Mouse (Mus musculus) ovary, postnatal 14 days (tissue): ENCODE data around the gene Mosmo.

Experiments
- DNase-seq: peaks from one replicate; pipeline ENCODE4 v3.0.0; 2022; ENCODE audit warnings: low spot score

The Mosmo gene

DNA sequence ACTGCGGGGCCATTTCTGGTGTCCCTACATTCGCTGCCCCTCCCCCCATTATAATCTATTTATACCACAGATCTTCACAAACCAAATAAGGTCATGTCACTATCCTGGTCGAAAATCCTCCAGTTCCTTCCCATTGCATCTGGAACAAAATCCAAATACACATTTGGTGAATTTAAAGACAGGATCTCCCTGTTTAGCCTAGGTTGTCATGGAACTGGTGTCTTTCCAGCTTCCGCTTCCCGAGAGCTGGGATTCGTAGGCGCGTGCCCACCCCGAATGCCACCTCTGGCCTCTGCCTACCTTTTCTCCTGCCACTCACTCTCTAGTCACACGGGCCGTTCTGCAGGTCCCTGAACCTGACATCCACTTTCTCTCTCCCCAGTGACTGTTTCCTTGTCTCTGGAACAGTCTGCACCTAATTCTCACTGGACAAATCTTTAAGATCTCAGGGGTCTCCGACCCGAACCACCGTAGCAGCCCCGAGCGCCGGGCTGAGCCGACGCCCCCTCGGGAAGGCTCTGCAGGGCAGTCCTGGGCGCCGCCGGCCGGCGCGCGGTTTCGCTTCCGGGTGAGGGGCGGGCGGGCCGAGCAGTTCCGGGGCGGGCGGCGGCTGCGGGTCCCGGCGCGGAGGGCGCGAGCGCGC lies at the start of gene Mosmo:
Gene Mosmo, plus strand, starts transcription at position 618 of the 643 bp plus-strand sequence.
- DNase-seq: peak; percentile 61

DNA sequence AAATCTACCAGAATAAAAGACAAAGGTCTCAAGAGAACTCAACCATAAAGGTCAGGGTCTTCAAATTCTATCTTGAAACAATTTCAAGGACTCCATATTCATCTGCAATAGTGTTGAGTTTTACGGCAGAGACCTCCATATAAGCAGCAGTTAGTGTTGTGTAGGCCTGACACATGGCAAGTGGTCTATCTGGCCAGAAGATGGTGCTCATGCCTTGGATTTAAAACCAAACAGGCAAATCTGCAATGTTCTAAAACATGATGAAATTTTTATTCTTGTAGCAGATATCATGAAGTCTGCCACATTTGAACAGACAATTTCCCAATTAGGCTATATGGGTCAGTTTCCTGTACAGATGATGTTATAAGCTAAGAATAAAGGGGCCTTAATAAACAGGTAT lies 44.9 kb upstream of the Mosmo start:
- DNase-seq: no peak

DNA sequence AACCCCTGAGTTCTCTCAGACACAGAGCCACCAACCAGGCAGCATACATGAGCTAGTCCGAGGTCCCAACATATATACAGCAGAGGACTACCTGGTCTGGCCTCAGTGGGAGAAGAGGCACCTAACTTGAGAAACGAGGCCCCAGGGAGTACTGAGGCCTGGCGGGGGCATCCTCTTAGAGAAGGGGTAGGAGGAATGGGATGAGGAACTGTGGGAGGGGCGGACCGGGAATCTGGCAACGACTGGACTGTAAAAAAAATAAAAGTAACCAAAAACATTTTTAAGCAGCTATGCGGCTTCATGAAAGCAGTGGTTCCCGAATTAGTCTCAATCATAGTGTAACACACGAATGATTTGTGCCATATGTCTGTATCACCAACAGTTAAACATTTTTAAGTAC lies 43.1 kb upstream of the Mosmo start:
- DNase-seq: no peak

DNA sequence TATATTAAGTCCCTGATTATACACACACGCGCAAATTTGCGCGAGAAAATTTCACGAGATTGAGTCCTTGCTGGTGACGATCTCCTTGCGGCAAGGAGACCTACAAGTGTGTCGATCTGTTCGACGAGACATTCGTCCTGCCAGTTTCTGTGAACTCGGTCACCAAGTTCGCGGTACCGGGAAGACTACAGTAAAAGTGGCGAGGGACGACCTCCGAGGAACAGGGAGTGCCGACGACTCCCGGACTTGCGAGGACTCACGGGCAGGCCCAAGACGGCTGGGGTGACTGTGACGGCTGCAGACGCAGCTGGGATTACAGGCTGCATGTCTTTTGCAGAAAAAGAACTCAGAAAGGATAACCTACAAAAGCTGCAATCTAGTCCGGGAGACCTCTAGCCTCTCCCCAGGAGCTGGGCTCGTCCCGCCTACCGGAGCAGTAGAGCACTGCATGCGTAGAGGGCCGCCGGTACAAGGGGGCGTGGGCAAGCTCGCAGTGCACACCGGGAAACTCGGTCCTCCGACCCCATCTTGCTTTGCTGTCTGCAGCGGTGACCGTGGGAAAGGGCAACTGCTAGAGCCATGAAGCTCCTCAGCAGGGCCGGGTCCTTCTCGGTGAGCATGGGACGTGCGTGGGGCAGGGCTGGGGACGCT lies 42.6 kb upstream of the Mosmo start, which contains the start of gene Uqcrc2:
Gene Uqcrc2, plus strand, starts transcription at position 466 of the 651 bp plus-strand sequence.
- DNase-seq: peak; percentile 74

DNA sequence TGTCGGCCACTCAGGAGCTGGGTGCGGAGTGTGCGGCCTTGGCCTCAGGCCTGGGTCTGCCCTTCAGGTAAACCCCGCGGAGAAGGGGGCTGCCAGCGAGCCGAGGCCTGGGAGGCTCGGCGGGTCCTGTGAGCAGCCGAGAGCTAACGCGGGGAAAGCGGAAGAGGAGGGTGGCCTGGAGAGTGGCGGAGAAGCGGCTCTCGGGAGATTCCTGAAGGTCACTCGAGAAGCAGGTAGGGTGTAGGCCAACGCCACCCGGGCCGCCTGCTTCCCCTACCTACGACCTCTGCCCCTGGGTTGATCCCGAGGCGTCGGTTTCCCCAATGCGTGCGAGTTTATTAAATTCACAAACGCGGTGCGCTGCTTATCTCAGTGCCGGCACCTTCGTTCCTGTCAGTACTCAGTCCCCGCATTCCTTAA lies 42.0 kb upstream of the Mosmo start:
- DNase-seq: no peak

DNA sequence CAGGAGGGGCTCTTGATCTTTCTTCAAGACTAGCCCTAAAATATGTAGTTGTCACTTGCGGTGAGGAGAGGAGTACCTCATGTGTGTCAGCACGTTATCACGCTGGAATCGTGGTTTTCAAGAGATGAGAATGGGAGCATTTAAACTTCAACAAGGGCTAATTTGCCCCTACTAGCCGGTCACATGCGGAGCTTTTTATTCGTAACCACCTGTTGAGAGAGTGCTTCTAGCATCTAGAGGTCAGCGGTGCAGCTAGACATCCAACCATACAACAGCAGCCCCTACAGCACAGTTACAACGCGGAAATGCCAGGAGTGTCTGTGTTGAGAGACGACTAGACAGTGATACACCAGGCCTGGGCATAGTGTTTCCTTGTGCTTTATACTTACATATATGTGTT lies 41.6 kb upstream of the Mosmo start:
- no peak for DNase-seq

DNA sequence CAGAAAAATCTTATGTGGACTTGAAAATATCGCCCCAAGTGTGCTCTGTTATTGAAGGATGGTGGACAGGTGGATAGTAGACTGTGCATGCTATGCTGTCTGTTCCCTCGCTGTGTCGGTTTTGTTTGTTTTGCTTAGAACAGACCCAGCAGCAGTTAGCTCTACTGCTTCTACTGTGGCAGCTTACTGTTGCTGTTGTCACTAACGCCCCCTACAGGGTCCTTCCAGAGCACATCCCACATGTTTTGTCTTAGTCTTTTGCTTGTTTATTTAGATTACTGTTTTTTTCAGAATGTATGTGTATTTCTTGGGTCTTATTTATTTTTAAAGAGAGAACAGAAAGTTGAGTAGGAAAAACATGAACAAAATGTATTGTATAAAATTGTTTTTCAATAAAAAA lies 34.2 kb upstream of the Mosmo start:
- DNase-seq: no peak

DNA sequence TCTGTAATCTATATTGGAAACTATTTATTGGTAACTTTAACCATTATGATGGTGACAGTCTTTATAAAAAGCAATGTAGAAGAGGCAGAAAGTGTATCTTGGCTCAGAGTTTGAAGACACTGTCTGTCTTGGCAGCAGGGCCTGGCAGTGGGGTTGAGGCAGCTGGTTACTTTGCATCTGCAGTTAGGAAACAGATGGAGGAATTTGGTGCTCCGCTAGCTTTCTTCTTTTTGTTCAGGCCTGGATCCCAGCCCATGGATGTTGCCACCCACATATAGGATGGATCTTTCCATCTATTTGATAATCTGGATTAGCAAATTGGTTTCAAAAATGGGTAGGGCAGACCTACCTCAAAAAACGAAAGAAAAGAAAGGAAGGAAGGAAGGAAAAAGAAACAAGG lies 29.6 kb upstream of the Mosmo start:
- DNase-seq: no peak

DNA sequence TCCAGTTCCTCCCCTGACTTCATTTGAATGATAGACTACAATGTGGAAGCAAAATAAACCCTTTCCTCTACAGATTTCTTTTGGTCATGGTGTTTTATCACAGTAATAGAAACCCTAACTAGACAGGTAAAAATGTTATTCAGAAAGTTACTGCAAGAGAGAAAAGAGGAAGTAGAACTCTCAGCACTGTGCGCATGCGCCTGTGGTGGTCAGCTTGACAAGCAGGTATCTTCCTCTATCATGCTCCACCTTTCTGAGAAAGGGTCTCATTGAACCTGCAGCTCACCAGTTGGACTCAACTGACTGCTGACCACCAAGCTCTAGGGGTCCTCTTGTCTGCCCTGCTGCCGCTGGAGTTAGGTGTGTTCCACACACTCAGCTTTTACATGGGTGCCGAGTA lies 15.3 kb upstream of the Mosmo start:
- no peak for DNase-seq

DNA sequence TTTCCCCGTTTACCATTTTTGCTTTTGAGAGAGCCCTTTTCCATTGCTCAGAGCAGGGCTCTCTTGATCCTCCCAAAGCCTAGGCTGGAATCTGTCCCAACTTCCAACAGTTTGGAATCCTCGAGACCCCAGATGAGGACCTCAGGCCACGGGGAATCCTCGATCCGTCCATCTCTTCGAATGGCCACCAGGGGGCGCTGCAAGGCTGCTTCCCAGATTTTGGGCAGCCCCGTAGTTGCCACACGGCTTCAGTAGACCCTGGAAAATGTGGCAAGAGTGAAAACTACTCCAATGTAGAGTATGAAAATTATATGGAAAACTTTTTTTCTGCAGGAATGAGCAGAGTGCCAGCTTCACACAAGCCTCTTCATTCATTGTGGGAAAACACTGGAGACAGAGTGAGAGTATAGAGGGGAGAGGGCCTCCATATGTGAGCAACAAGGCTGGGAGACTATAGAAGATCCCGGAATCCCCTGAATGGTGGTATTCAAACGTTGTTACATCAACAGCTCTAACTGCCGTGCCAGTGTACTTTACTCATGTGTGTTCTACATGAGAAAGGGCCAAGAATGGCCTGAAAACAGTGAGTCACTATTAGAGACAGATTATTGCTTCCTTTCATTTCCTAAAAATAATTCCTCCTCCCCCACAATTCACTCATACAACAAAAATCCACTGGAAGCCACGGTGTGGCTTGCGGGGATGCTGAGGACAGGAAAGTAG lies 7.1 kb upstream of the Mosmo start, which contains the start of gene Pdzd9:
Gene Pdzd9, minus strand, starts transcription at position 191 of the 723 bp plus-strand sequence.
- DNase-seq: peak; percentile 77

DNA sequence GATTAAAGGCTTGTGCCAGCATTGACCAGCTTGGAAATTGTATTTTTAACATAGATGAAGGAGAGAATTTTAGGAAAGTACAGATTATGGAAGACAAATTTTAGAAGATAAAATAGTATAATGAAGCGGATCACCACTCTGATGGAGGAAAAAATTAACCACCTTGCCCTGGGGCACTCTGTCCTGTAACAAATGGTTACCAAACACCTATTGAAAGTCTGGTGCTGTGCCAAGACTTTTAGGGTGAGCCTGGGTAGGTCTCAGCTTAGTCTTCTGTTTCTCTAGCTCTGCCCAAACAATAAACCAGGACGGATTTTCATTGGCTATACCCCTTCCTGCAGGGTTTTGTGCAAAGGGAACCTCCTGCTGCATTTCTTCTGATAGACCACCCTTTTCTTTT lies 6.1 kb upstream of the Mosmo start:
- DNase-seq: no peak

DNA sequence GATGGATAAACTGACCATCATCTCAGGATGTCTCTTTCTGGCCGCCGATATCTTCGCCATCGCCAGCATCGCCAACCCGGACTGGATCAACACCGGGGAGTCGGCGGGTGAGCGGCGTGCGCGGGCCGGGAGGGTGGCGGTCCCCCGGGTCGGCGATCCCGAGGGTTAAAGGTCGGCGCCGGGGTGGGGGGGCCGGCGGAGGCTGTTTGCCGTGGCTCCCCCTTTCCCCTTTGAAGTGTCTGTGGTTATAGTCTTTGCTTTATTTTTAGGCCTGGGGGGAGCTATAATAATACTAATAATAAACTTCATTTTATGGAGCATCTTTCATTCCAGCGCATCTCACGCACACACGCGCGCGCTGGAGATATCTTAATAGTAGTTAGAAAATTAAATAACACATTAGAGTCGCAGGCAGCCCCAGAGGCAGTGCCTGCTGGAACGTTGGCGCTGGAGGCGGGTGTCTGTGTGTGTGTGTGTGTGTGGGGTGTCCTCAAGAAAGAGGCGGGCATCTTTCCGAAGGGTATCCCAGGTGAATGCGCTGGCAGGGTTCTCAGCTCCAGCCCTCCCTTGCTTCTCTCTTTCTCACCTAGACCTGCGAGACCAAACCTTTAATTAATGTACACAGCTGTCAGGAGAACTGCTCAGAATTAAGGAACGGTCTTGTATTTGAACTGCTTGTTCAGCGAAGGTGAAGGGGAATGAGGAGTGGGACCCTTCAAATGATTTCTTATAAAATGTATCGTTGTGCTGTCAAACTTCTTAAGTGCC lies 530 bp downstream of the Mosmo start:
- DNase-seq: no peak

DNA sequence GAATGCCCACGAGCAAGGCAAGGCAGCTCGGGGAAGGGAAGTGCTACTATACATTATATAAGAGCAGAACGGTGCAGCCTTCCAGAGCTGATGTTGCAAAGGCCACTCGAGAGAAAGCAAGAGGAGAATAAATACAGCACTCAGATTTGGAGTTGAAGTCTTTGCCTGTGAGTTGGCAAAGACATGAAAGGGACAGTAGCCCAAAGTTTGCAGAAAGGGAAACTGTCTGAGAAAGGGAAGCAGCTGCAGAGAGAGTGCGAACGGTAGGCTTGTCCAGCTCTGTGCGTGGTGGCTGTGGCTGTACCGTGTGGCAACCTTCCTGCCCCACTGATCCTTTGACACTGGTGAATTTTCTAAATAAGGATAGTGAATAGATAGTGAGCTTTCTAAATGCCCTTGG lies 1.6 kb downstream of the Mosmo start:
- no peak for DNase-seq

DNA sequence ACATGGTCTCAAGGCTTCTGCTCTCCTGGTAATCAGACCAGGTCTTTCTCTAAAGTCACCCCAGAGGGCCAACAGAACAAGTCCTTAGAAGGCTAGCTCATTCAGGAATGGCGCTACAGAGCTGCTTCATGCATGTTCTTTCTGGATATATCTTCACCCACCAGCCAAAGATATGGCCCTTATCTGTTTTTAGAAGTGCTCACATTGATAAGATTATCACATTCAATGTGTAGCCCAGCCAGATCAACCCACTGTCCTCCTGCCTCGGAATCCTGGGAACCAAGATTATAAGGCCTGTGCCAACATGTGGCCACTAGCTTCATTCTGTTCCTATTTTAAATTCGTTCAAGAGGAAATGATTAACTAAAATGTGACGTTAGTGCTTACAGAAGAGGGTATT lies 4.6 kb downstream of the Mosmo start:
- no peak for DNase-seq

DNA sequence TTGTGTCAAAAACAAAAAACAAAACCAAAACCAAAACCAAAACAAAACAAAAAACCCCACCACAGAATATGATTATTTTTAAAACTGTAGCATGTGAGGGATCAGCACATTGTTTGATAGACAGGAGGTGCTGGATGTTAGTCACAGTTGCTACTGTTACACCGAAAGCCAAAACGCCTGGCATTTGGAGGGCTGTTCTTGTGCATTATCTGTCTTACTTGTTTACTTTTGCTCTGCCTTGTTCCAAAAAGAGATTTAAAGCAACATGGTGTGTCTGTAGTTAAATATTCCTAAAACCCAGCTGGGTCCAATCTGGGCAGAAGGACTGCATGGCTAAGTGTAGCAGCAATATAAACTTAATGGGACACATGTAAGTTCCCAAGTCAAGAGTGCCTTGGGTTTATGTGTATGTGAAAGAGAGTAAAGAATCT lies 7.3 kb downstream of the Mosmo start:
- DNase-seq: no peak

DNA sequence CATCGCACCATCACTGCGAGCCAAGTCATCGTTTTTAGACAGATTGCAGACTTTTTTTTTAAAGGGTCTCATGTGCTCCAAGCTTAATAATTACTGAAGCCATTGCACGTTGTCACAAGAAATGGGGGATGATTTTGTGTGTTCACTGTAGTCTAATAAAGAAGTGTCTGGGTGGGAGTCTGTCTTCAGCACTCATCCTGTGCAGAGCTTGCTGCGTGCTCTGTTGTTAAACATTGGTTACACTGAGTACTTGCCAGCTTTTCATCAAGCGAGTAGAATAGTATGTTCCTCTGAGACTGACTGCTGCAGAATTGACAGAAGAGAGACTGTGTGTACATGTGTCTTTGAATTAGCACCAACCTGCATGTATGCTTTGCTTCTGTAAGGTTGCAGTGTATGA lies 7.8 kb downstream of the Mosmo start:
- no peak for DNase-seq

DNA sequence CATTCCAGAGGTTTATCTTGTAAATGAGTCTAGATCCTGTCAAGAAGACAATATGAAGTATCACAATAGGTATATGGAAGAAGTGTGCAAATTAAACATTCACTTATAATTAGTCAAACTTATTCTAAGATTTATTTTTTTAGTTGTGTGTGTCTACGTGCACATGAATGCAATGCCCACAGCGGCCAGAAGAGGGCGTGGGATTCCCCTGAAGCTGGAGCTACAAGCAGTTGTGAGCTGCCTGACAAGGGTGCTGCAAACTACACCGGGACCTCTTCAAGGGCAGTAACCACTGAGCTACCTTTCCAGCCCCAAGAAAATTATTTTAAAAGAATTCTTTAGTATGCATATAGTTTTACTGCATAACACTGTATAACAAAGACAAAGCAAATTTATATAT lies 13.2 kb downstream of the Mosmo start:
- DNase-seq: no peak

DNA sequence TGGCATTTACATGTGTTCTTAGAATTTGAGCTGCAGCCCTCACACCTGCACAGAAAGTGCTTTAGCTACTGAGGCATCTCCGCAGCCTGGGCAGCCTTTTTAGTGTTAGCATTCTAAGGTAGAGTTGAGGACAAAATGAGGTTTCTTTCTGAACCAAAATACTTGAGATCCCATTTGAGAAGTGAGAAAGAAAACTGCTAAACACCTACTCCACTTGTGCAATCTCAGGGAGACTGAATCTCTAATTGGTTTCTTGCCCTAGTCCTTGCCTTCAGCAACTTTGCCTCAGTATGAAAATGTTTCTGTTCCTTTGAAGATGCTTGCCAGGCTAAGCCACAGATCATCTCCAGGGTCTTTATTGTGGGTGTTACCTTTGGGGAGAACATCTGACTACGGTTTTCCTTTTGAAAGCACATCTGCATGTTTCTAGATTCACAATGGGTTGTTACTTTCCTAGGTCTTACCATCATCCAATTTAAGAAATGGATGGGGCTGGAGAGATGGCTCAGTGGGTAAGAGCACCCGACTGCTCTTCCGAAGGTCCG lies 16.5 kb downstream of the Mosmo start:
- no peak for DNase-seq

DNA sequence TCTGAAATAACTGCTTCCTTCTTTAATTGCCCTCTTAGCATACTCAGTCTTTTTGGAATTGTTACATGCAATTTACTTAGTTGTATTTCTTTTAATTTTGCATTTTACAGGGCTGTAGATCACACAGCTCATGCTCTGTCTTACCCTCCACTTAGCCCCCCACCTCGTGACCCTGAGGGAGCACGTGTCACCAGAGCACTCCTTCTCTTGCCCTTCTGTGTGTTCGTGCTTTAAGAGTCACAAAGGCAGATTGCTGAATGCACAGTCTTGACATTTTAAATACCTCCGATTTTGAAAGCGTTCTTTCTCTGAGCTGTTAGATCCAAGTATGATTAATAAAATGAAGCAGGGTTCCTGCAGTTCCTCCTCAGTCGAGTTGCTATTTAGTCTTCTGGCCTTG lies 17.8 kb downstream of the Mosmo start:
- DNase-seq: no peak

DNA sequence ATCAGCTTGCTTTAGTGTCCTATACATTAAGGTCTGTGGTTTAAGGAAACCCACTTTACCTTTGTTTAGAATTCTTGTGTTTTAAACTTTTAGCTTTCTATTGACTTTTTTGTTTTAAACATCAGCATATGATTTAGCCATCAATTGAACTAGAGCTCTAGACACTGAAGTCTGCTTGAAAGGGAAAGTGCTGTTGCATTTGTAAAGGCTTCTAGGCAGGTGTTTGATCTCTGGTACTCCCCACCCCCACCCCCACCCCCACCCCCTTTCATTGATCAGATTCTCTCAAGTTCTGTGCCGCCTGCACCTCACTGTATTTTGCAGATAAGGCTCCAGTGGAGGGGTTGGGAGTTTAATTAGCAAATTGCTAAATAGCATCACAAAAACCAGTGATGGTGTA lies 18.2 kb downstream of the Mosmo start:
- no peak for DNase-seq

DNA sequence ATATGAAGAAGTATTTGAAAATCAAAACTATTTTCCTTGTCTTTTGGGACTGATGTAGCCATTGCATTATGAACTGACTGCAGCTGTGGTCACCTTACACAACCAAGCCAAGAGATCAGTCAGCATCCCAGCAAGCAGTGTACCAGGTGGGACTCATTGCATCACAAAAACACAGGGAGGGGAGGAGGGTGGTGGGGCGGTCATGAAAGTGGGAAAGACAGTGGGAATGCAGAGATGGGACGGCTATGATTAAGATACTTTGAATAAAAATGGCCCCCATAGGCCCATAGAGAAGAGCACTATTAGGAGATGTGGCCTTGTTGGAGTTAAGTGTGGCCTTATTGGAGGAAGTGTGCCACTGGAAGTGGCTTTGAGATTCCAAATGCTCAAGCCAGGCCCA lies 18.9 kb downstream of the Mosmo start:
- no peak for DNase-seq

DNA sequence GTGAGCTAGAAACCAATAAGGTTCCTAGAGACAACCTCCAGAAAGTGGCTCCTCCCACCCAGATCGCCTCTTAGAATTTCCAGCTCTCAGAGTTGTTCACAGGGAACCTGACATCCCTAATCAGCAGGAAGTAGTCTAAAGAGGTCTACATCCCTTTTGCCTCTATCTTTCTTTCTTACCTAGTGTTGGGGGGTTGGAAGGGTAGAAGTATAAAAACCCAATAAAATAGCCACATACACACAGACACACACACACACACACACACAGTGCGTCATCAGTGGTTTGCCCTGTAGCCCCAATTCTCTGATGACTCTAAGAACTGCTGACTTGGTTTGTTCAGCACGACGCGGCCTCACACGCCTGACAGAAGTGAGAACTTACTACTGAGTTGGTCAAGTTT lies 22.2 kb downstream of the Mosmo start:
- no peak for DNase-seq
